Mouse (Mus musculus): ENCODE results near the gene Nrxn1. TPM values are rescaled to one million over a fixed set of nuclear protein-coding genes. Genes with fewer than 3 reads are reported as not detected.

Gene Nrxn1
- total and polyA plus RNA-seq, 3 experiments = not detected

GRCm38 (mm10) chr17:90702626-90703025 is 390.2 kb downstream of the Nrxn1 start:
- H3K9me3 ChIP-seq (replicated peaks; ENCODE audit: insufficient read depth, low read length) = no peaks in the 10 kb centered on the region
- no peaks in the 10 kb centered on the region for H3K4me1 ChIP-seq (ENCODE audit: control insufficient read depth in 1 of 2, insufficient read depth in 2 of 2, low read length in 2 of 2)
- H3K79me2 ChIP-seq (ENCODE audit: control insufficient read depth, insufficient read depth, low read length, poor library complexity) = no peaks in the 10 kb centered on the region
- H3K27ac ChIP-seq (ENCODE audit: control insufficient read depth, low read depth, low read length) = no peak overlapping the region
- no peak for DNase-seq (ENCODE audit: low read depth, low spot score)
- TF ChIP-seq E2F4 (IDR thresholded peaks at IDR 0.05; ENCODE audit: borderline replicate concordance, low read depth, low read length) = no peak
- TF ChIP-seq ZKSCAN1 (IDR thresholded peaks at IDR 0.05; ENCODE audit: low read depth, low read length) = no peak
- TF ChIP-seq MXI1 (IDR thresholded peaks at IDR 0.05; ENCODE audit: low read depth, low read length) = no peak
- no peak for TF ChIP-seq POLR2AphosphoS2 (IDR thresholded peaks at IDR 0.05; ENCODE audit: low read length)
- no peak for TF ChIP-seq USF1 (IDR thresholded peaks at IDR 0.05; ENCODE audit: low read depth, low read length)
- no peak overlapping the region for H3K9ac ChIP-seq (ENCODE audit: control insufficient read depth, low read depth, low read length, poor library complexity, severe bottlenecking)
- H3K27me3 ChIP-seq (ENCODE audit: control insufficient read depth in 1 of 2, insufficient read depth in 2 of 2, low read length in 2 of 2) = no peaks in the 10 kb centered on the region
- H3K4me3 ChIP-seq (ENCODE audit: control insufficient read depth in 1 of 2, insufficient read depth in 1 of 2, low read depth in 2 of 2, low read length in 2 of 2) = no peak overlapping the region
- H3K36me3 ChIP-seq (ENCODE audit: control insufficient read depth in 1 of 2, insufficient read depth in 2 of 2, low read length in 2 of 2) = no peaks in the 10 kb centered on the region

DNA sequence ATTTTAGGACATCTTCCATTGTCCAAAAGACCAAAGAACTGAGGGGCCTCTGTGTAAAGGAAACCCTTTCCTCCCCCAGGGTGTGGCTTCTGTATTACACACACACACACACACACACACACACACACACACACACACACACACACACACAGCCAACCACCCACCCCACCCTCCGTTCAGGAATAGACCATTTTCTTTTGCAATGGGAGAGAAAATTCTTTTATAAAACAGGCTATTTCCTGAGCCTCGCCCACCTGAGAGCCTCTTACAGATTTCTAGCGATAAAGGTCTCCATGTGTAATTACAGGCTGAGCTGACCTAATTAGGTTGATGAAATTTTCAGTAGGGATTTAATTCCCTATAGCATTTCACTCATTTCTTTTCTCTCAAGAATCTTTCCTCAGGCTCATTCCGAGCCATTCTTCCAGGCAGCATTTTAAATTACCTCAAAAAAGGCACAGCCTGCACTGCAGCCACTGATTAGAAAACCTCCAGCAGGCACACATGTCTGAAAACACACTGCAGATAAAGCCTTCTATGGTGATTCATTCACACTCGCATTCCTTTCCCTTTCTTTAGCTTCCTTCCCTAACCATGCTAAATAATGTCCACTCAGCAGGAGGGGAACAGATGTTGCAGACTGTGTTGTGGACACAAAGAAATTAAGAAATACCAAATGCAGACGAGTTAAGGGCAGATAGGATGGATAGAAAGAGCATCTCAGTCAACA is 396.6 kb downstream of the Nrxn1 start:
- Histone ChIP-seq H3K4me3 (ENCODE audit: control insufficient read depth in 1 of 2, insufficient read depth in 1 of 2, low read depth in 2 of 2, low read length in 2 of 2) (no peak overlapping the region), H3K27ac (ENCODE audit: control insufficient read depth, low read depth, low read length) (no peak overlapping the region), H3K36me3 (ENCODE audit: control insufficient read depth in 1 of 2, insufficient read depth in 2 of 2, low read length in 2 of 2) (peaks cover 0 to 7% of the 10 kb centered on the region in 2 experiments; a peak in 2 of 4 replicates), H3K9me3 (replicated peaks; ENCODE audit: insufficient read depth, low read length) (no peaks in the 10 kb centered on the region), H3K27me3 (ENCODE audit: control insufficient read depth in 1 of 2, insufficient read depth in 2 of 2, low read length in 2 of 2) (no peaks in the 10 kb centered on the region), H3K79me2 (ENCODE audit: control insufficient read depth, insufficient read depth, low read length, poor library complexity) (no peaks in the 10 kb centered on the region), H3K4me1 (ENCODE audit: control insufficient read depth in 1 of 2, insufficient read depth in 2 of 2, low read length in 2 of 2) (peaks cover 4 to 13% of the 10 kb centered on the region in 2 experiments), H3K9ac (ENCODE audit: control insufficient read depth, low read depth, low read length, poor library complexity, severe bottlenecking) (no peak overlapping the region)
- TF ChIP-seq CHD1 (IDR thresholded peaks at IDR 0.05; ENCODE audit: low read depth, low read length) (no peak), SIN3A (IDR thresholded peaks at IDR 0.05; ENCODE audit: low read length) (no peak), MXI1 (IDR thresholded peaks at IDR 0.05; ENCODE audit: low read depth, low read length) (no peak), TBP (IDR thresholded peaks at IDR 0.05; ENCODE audit: low read depth, low read length) (no peak), ZNF384 (IDR thresholded peaks at IDR 0.05; ENCODE audit: low read depth, low read length) (no peak), JUND (IDR thresholded peaks at IDR 0.05; ENCODE audit: low read depth, low read length) (no peak), EP300 (IDR thresholded peaks at IDR 0.05; ENCODE audit: low read depth in 1 of 2, low read length in 2 of 2) (peak in 1 of 2 experiments; percentile 46; a peak in 2 of 4 replicates), ETS1 (IDR thresholded peaks at IDR 0.05; ENCODE audit: low read depth, low read length) (peak; percentile 37; the same call in 1 of the 2 replicates), ZC3H11A (IDR thresholded peaks at IDR 0.05; ENCODE audit: low read depth, low read length) (no peak), RCOR1 (IDR thresholded peaks at IDR 0.05; ENCODE audit: low read depth, low read length) (no peak), GATA1 (IDR thresholded peaks at IDR 0.05; ENCODE audit: low read depth, low read length) (peak; percentile 29; the same call in 1 of the 2 replicates)
- peak; percentile 36 for DNase-seq (ENCODE audit: low read depth, low spot score)

Data from MEL (cell line).